Mouse (Mus musculus): ENCODE measurements around the gene Cox19.
"Not testable (repeated sequence)": the region's sequence is repeated elsewhere in the genome, so short reads cannot be mapped to it uniquely, and the experiment has no call there.

The Cox19 gene

DNA sequence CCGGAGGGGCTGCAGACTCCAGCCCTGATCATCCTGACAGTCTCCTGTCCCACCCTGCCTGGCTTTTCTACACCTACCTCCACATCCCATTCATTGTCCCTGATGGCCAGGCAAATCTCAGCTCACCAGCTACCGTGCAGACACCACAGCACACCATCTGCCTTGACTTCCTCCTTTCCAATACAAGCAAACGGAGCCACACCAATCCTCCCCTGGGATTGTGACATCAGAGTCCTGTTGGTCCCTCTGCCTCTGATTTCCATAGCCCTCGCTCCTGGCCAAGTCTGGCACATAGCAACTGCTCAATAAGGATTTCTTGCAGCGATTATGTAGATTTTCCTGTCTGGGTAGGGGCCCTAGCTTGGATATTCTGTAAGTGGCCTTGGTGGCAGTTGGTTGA, at the start of gene Cox19:
Gene Cox19 (minus strand): TSS at position 285 of the 400 bp plus-strand sequence.
- in situ Hi-C loops (cut with MboI; ENCODE audit: low sequenced_read_pairs): loop anchor here (25.0 kb wide), 1 partner anchor 311 kb away; no protein-coding TSS in a partner anchor

DNA sequence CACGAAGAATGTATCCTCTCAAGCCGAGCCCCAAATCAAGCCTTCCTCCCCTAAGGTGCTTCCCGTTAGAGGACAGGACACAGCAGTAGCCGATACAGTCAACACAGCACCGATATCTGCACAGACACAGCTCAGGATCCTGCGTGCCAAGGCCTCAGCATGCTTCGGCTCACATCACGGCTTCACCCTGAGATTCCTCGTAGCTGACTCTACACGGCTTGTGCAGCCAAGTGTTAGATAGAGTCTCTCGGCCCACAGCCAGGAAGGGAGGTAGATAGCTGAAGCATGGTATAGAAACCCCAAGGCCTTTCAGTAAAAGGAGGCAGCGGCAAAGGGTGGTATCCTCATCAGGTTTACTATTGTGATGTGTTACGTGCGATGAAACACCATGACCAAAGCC, 48.8 kb upstream of the Cox19 start:
- in situ Hi-C loops (cut with MboI; ENCODE audit: low sequenced_read_pairs): no loop called here

DNA sequence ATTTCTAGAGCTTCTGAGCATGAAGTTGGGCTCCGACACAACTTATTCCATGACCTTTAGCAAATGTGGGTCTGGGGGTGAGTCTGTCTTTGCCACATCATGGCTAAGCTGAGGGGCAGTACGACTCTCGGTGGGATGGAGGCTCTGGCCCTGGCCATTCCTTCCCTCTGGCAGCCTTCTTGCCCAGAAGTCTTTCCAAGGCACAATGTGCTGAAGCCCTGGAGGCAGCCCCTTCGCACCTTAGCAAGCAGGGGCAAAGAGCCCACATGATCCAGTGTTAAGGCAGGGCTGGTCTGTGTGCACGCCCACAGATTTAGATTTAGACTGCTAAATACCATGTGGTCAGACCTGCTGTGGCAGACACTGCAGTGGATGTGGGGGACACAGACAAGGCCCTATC, 47.6 kb upstream of the Cox19 start:
- in situ Hi-C loops (cut with MboI; ENCODE audit: low sequenced_read_pairs): no loop called here

DNA sequence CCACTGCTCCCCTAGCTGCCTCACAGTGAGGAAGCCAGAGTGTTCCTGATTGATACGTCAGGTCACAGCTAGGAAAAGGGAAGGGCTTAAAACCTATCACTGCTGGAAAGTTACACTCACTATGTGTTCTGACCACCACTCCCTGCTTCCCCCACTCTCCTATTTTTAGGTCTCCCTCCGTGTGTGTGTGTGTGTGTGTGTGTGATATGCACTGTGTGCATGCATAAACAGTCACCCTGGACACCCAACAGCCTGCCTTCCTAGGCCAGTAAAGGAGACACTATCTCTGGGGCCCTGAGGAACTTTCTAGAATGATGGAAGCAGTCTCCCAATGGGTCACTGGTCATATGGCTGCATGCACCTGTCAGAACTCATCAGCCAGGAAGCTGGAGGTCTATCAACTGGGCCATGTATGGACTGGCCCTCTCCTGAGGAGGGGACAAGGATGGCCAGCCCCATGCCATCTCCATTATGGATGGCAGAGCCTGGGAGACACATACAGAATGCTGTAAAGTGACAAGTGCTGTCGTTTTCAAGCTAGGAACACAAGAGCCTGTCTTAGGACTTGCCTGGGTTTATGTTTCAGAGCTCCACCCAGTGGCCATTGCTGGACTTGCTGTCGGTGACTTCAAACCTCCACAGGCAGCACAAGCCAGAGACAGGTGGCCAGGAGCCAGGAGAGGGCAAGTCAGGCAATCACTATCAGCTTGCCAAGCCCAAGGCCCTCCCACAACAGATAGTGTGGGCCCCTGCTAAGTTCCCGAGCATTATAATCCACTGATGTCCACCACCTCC, 46.9 kb upstream of the Cox19 start:
- in situ Hi-C loops (cut with MboI; ENCODE audit: low sequenced_read_pairs): no loop called here

DNA sequence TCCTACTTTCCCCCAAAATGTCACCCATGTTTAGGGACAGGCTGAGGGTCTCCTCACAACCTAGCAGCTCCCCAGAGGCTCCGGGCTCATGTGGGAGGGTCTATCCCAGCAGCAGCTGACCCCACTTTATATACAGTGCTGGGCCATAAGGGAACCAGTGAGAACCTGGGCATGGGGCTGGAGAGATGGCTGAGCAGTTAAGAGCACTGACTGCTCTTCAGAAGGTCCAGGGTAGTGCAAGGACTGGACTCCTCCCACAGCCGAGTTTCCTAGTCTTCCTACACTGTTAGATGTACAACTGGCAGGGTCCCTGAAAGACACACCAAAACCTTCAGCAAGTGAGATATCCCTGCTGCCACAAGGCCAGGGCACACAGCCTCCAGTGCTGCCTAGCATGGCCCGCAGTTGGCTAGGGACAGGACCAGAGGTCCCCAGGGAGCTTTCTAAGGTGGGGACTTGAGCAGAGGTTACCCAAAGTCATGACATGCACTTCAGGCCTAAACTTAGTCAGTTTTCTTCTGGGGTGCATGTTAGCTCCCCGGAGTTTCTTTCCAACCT, 46.2 kb upstream of the Cox19 start:
- in situ Hi-C loops (cut with MboI; ENCODE audit: low sequenced_read_pairs): no loop called here

DNA sequence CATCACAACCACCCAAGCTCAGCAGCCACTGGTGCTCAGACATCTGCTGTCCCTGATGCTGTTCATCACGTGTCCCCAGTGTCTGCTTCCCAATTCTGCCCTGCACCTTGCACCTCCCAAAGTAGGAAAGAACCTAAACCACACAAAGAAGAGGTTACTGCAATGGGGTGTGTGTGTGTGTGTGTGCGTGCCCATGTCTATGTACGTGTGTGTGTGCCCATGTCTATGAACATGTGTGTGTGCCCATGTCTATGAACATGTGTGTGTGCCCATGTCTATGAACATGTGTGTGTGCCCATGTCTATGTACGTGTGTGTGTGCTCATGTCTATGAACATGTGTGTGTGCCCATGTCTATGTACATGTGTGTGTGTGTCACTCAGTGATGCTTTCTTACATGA, 44.3 kb upstream of the Cox19 start:
- in situ Hi-C loops (cut with MboI; ENCODE audit: low sequenced_read_pairs): no loop called here

DNA sequence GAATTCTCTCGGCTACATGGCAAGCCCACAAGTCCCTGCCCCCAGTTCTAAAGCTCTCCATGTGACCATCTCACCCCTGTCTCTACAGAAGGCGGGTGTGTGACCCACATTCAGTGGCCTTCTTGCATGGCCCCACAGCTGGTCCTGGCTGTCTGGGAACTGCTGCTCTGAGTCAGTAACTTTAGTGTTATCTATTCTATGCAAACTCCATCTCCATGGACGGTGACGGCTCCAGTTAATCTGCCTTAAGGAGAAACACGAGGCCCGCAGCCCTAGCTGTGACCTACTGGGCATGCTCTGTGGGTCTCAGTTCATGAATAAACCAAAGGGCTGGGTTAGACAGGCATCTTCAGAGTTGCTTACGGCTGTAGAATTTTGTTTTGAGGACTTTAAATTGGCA, 43.2 kb upstream of the Cox19 start:
- in situ Hi-C loops (cut with MboI; ENCODE audit: low sequenced_read_pairs): no loop called here

DNA sequence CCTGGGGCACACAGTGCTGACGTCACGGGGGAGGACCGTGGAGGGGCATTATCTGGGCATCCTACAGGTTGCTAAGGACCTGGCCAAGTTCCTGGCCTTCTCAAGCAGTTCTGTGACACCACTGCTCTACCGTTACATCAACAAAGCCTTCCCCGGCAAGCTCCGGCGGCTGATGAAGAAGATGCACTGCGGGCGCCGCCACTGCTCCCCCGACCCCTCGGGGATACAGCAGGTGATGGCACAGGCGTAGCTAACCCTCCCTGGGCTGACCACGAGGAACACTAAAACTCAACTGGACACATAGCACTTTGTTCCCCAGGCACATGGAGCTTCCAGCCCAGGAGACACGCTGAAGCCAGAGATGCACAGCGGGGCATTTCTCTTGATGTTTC, 42.0 kb upstream of the Cox19 start:
- in situ Hi-C loops (cut with MboI; ENCODE audit: low sequenced_read_pairs): no loop called here

DNA sequence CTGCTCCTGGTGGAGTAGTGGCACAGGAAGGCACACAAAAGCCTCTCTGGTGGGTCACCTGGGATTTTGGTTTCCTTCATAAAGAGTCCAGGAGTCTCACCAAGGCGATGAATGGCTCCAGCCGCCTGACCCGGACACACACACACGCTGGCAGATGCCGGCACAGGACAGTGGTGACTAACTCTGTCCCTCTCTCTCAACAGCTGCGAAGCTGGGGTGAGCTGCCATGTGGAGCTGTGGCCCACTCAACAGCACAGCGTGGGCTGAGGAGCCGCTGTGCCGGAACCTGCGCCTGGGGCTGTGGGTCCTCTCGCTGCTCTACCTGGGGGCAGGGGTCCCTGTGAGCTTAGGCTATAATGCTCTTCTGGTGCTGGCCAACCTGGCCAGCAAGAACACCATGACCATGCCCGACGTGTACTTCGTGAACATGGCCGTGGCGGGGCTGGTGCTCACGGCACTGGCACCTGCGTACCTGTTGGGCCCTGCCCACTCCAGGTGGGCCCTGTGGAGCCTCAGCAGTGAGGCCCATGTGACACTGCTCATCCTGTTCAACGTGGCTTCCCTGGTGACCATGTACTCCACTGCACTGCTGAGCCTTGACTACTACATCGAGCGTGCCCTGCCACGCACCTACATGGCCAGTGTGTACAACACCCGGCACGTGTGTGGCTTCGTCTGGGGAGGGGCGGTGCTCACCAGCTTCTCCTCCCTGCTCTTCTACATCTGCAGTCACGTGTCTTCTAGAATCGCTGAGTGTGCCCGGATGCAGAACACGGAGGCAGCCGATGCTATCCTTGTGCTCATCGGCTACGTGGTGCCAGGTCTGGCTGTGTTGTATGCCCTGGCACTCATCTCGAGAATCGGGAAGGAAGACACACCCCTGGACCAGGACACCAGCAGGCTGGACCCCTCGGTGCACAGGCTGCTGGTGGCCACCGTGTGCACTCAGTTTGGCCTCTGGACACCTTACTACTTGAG, 41.3 kb upstream of the Cox19 start:
- in situ Hi-C loops (cut with MboI; ENCODE audit: low sequenced_read_pairs): no loop called here

DNA sequence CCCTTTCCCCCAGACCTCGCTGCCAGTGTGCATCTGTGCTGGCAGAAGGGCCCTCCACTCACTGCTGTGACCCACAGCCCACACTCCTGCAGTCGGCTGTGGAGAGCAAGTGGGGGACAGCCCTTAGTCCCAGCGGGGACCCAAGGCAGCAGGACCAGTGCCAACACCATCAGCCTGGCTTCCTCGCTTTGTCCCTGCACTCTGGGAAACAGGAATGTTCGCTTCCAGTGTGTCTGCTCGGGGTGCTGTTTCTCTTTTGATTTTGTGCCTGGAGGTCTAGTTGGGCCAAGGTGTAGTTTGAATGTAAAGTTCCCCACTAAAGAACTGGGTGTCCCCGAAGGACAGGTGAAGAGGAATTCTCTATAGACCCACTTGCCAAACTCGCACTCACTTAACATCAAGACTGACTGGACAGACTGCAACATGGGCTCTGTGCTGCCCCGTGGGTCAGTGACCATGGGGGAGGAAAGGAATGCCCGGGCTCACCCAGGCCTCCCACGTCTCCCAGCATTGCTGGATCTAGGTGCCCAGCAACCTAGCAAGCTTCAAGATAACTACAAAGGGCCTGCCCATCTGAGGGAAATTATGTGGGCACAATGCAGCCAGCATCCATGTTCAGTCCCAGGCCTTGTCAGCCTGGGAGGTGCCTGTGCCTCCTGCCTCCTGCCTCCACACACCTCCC, 40.2 kb upstream of the Cox19 start:
- in situ Hi-C loops (cut with MboI; ENCODE audit: low sequenced_read_pairs): no loop called here

DNA sequence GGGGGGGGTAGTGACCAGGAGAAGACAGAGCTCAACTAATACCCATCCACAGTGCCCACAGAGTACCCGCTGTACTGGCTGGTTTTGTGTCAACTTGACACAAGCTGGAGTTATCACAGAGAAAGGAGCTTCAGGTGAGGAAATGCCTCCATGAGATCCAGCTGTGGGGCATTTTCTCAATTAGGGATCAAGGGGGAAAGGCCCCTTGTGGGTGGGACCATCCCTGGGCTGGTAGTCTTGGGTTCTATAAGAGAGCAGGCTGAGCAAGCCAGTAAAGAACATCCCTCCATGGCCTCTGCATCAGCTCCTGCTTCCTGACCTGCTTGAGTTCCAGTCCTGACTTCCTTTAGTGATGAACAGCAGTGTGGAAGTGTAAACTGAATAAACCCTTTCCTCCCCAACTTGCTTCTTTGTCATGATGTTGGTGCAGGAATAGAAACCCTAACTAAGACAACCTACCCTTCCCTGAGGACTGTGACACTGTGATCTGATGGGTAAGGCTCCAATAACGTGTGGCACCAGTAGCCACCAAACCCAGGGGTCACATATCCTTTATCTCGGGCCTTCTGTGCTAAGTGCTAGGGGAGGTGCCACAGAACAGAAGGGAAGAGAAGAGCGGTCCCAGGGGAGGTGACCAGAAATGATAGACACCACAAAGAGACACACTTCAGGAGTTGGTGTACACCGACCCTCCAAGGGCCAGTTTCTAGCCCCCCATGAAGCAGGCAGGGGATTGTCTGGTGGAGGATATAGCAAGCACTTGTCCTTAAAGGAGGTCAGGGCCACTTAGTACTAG, 39.3 kb upstream of the Cox19 start:
- in situ Hi-C loops (cut with MboI; ENCODE audit: low sequenced_read_pairs): not testable (repeated sequence)

DNA sequence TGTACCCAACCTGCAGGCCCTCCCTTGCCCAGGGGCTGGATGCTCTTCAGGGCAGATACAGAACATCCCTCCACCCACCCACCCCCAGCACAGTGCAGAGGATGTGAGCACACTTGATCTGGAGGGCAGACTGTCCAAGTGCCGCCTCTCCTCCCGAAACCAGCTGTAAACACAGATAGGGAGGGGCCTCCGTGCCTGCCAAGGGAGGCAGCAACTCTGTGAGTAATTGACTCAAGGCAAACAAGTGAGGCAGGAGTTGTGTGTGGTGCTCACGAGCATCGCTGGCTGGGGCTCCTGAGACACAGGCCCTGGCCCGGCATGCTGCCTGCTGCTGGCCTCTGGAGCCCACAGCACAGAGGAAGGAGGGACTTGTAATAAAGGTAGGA, 38.5 kb upstream of the Cox19 start:
- in situ Hi-C loops (cut with MboI; ENCODE audit: low sequenced_read_pairs): no loop called here

DNA sequence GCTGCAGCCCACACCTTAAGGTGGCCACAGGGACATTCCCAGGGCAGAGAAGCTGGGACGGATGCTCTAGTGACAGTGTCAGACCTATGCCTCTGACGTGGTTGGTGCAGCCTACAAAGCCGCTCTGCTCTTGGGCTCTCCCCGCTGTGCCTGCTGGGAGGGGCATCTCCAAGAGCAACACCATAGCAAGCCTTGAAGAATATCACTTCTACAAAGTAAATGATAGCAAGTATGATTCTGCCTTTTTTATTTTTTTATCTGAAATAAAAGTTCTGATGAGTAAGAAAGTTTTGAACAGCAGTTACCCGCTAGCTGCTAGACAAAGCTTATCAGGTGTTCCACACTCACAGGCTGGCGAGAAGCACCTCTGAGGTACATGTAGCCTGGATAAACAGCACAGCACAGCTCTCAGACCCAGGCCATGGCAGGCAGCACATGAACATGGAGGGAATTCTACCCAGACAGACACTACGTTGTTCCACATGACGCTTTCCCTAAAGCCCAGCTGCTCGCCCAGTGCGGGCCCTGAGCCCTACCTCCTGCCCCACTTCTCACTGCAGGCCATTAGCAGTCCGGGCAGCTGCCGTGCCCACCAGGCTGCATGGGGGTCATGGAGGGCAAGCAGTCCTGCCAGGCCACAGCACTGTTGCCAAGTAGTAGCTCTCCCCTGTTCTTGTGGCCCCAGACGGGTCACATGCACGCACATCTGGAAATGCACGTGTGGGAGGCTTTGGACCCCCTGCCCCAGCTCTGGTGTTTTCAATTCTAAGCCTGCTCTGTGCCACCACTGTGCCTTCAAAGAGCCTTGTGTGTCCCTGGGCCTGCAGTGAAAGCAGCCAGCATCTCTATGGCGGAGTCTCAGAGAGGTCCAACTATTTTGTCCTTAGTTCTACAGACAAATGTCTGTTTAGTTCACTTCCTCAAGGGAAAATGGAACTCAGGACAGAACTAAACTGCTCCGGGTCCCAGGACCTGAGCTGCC, 37.8 kb upstream of the Cox19 start:
- in situ Hi-C loops (cut with MboI; ENCODE audit: low sequenced_read_pairs): no loop called here

DNA sequence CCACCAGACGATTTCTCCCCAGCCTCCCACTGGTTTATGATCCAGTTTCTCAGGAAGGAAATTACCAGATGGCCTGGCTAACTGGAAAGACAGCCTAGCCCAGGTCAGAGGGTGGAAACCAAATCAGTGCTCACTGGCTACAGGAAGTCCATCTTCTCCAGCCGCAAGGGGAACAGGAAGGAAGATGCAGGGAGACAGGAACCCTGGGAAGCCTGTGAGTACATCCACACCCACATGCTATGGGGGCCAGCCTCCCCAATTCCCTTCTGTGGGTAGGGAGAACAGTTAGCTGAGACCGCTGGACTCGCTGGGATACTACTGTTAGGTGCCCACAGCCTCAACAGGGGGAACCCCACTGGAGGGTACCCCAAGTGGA, 37.0 kb upstream of the Cox19 start:
- in situ Hi-C loops (cut with MboI; ENCODE audit: low sequenced_read_pairs): no loop called here

DNA sequence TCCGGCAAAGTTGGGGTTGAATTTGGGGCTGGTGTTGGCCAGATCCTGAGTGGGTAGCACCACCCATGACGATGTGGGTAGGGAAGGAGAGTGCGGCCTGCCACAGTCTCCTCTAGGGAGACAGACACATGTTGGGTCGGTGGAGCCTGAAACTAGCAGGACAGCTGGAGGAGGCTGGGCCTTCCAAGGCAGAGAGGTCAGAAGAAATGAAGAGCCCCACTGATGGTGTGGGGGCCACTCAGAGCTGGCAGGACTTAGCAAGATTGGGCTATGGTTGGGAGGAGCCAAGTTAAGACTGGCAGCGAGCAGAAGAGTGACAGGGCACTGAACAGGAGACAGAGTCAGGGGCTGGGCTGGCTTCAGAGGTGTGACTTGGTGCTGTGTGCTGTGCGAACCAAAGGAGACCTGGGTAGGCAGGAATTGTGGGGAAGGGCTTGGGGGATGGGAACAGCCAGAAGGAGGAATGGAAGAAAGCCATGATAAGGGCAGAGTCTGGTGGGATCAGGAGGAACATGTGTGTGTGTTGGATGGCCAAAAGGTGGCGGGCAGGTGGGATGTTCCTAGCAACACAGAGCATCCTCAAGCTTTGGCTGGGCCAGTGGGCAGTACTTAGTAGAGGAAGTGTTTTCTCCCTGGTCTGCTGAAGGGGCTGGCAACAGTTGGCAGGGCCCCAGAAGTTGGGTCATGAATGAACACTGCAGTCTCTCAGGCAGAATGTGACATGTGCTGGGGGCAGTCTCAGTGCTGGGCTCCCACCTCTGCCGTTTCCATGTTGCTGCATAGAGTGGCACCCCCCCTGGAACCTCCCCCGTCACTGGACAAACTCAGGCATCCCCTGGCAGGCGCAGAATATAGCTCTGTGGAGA, 36.3 kb upstream of the Cox19 start:
- in situ Hi-C loops (cut with MboI; ENCODE audit: low sequenced_read_pairs): no loop called here

DNA sequence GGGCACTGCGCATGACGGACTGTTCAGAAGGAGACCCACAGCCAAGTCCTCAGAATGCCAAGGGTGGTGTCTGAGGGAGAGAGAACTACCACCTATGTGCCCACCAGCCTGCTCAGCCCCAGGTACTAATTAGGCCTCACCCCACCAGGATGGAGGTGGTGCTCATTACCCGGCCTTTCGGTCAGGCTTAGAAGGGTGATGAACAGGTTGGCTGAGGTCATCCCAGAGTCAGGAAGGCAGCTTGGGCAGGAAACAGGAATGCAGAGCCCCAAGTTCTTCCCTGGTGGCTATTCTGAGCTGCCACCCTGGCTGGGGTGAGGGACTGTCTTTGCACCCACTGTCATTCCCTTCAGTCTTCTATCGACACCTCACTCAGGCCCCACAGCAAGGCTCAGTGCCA, 34.8 kb upstream of the Cox19 start:
- in situ Hi-C loops (cut with MboI; ENCODE audit: low sequenced_read_pairs): no loop called here

DNA sequence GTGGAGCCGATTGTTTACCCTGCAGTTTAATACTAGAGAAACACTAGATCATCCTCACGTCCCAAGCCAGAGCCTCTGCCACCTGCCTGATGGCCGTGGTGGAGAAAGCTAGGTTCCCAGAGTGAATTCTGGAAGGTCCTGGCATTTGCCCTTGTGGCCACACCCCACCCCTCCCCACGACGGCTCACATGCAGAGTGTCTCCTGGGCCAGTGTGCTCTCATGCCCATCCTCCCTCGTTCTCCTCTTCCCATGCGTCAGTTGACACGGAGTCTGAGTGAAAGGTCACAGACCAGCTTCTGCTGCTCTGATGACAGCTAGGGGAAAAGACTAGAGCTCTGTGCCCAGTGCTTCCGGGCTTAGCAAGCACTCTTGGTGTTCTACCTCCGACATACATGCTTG, 33.3 kb upstream of the Cox19 start:
- in situ Hi-C loops (cut with MboI; ENCODE audit: low sequenced_read_pairs): no loop called here

DNA sequence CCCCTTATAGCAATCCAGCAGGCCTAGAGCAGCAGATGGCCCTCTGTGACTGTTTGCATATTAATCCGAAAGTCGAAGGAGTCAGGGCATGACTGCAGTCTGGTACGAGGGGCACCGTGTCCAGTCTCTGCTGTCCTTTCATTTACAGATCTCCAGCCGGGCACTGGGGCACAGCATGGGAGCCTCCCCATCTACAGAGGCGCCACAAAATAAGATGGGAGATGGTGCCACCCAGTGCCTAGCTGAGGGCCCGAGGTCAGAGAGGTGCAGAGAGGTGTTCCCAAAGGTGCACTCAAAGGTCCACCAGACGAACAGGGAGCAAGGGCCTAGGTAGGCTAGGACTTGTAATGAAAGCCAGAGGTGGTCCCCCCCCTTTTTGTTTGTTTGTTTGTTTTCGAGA, 32.0 kb upstream of the Cox19 start:
- in situ Hi-C loops (cut with MboI; ENCODE audit: low sequenced_read_pairs): no loop called here

Measured in CH12F3 (cell line).